Mouse (Mus musculus): ENCODE data around the gene Fnbp4. TPM values are rescaled to one million over a fixed set of nuclear protein-coding genes. Genes with fewer than 3 reads are reported as not detected.

Gene Fnbp4
- total RNA-seq, 1 experiment = 91.4 TPM

DNA sequence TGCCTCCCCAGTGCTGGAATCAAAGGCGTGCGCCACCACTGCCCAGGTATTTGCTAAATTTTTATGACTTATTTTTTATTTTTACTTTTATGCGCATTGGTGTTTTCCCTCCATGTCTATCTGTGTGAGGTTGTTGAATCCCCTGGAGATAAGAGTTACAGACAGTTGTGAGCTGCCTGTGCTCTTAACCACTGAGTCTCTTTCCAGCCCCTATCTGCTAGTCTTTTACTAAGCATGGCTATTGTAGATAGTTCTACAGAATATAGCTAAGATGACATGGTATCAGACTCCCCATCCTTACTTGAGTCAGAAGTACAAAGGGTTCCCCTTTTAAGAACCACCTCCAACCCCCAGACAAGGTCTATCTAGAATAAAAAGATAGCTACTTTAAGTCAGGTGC lies 9.0 kb downstream of the Fnbp4 start:
- Histone ChIP-seq H3K9me3 (ENCODE audit: control insufficient read depth, insufficient read depth, low read depth, low read length) (no peaks in the 10 kb centered on the region), H3K36me3 (ENCODE audit: control insufficient read depth, insufficient read depth, low read length, poor library complexity, severe bottlenecking) (peaks cover 47% of the 10 kb centered on the region)

DNA sequence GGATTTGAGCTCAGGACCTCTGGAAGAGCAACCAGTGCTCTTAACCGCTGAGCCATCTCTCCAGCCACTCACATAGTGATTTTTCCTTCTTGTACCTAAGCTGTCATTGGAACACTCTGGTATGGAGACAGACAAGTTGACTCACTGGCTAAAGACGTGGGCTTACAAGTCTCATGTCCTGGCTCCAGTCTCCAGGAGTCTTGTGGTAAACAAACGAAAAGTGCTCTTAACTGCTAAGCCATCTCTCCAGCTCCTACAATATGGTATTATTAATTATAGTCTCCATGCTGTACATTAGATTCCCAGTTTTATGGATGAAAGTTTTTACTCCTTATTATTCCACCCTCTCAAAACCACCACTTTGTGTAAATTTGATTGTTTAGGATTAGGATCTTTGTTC lies 20.0 kb downstream of the Fnbp4 start:
- no peak overlapping the region for H3K4me3 ChIP-seq (ENCODE audit: insufficient read depth in 1 of 2, low read depth in 1 of 2, low read length in 2 of 2, poor library complexity in 1 of 2, severe bottlenecking in 1 of 2)
- in situ Hi-C loops (cut with MboI; ENCODE audit: low sequenced_read_pairs in 2 of 2, unreplicated experiment in 2 of 2) = loop anchor here in 1 of 2 experiments (10.0 kb wide), 1 partner anchor 60 kb away; no protein-coding TSS in a partner anchor
- H3K4me1 ChIP-seq (ENCODE audit: control insufficient read depth in 2 of 2, insufficient read depth in 2 of 2, low read length in 2 of 2, poor library complexity in 1 of 2) = no peaks in the 10 kb centered on the region
- no peak overlapping the region for H3K9ac ChIP-seq (ENCODE audit: insufficient read depth, low read depth, low read length, poor library complexity, severe bottlenecking)
- no peak for DNase-seq (ENCODE audit: low read depth, low spot score)
- peaks cover 50% of the 10 kb centered on the region for H3K36me3 ChIP-seq (ENCODE audit: control insufficient read depth, insufficient read depth, low read length, poor library complexity, severe bottlenecking)
- no peak for TF ChIP-seq MAFK (IDR thresholded peaks at IDR 0.05; ENCODE audit: insufficient read depth, low read depth, low read length)
- TF ChIP-seq CHD2 (IDR thresholded peaks at IDR 0.05; ENCODE audit: low read depth, low read length) = no peak
- no peak for TF ChIP-seq ZC3H11A (IDR thresholded peaks at IDR 0.05; ENCODE audit: borderline replicate concordance, low read depth, low read length)
- no peak for TF ChIP-seq ZNF384 (IDR thresholded peaks at IDR 0.05; ENCODE audit: low read depth, low read length)
- TF ChIP-seq HCFC1 (IDR thresholded peaks at IDR 0.05; ENCODE audit: borderline replicate concordance, insufficient read depth, low read length) = no peak
- no peaks in the 10 kb centered on the region for H3K9me3 ChIP-seq (ENCODE audit: control insufficient read depth, insufficient read depth, low read depth, low read length)
- H3K27ac ChIP-seq (ENCODE audit: insufficient read depth, low read depth, low read length, poor library complexity, severe bottlenecking) = no peak overlapping the region

More for the DNA sequence above, 9.0 kb downstream of the Fnbp4 start:
- 0 out of 4 replicates have a peak, but pooled peaks cover 0 to 3% of the 10 kb centered on the region in 2 experiments for H3K4me1 ChIP-seq (ENCODE audit: control insufficient read depth in 2 of 2, insufficient read depth in 2 of 2, low read length in 2 of 2, poor library complexity in 1 of 2)
- H3K9ac ChIP-seq (ENCODE audit: insufficient read depth, low read depth, low read length, poor library complexity, severe bottlenecking) = no peak overlapping the region
- no peak overlapping the region for H3K27ac ChIP-seq (ENCODE audit: insufficient read depth, low read depth, low read length, poor library complexity, severe bottlenecking)
- no peak for TF ChIP-seq ZNF384 (IDR thresholded peaks at IDR 0.05; ENCODE audit: low read depth, low read length)
- TF ChIP-seq ZC3H11A (IDR thresholded peaks at IDR 0.05; ENCODE audit: borderline replicate concordance, low read depth, low read length) = no peak
- TF ChIP-seq CHD2 (IDR thresholded peaks at IDR 0.05; ENCODE audit: low read depth, low read length) = no peak
- TF ChIP-seq MAFK (IDR thresholded peaks at IDR 0.05; ENCODE audit: insufficient read depth, low read depth, low read length) = no peak
- no peak for TF ChIP-seq HCFC1 (IDR thresholded peaks at IDR 0.05; ENCODE audit: borderline replicate concordance, insufficient read depth, low read length)
- H3K4me3 ChIP-seq (ENCODE audit: insufficient read depth in 1 of 2, low read depth in 1 of 2, low read length in 2 of 2, poor library complexity in 1 of 2, severe bottlenecking in 1 of 2) = no peak overlapping the region
- in situ Hi-C loops (cut with MboI; ENCODE audit: low sequenced_read_pairs in 2 of 2, unreplicated experiment in 2 of 2) = no loop called here
- DNase-seq (ENCODE audit: low read depth, low spot score) = no peak

DNA sequence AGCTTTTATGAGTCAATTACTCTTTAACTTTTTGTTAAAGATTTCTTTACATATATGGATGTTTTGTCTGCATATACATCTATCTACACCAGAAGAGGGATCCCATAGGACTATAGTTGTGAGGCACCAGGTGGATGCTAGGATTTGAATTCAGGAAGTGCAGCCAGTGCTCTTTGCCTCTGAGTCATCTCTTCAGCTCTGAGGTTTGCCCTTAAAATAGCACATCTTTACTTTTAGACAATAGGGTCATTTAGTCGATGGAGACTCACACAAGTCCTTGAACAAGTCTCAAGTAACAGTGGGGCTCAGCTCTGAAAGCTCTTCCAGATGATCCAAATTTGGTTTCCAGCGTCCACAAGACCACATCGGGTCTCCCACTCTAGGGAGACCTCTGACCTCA lies 36.2 kb downstream of the Fnbp4 start:
- H3K9me3 ChIP-seq (ENCODE audit: control insufficient read depth, insufficient read depth, low read depth, low read length) = no peaks in the 10 kb centered on the region
- no peak overlapping the region for H3K4me3 ChIP-seq (ENCODE audit: insufficient read depth in 1 of 2, low read depth in 1 of 2, low read length in 2 of 2, poor library complexity in 1 of 2, severe bottlenecking in 1 of 2)
- no peak for TF ChIP-seq CHD2 (IDR thresholded peaks at IDR 0.05; ENCODE audit: low read depth, low read length)
- TF ChIP-seq MAFK (IDR thresholded peaks at IDR 0.05; ENCODE audit: insufficient read depth, low read depth, low read length) = no peak
- no peak for TF ChIP-seq ZNF384 (IDR thresholded peaks at IDR 0.05; ENCODE audit: low read depth, low read length)
- no peak for TF ChIP-seq ZC3H11A (IDR thresholded peaks at IDR 0.05; ENCODE audit: borderline replicate concordance, low read depth, low read length)
- TF ChIP-seq HCFC1 (IDR thresholded peaks at IDR 0.05; ENCODE audit: borderline replicate concordance, insufficient read depth, low read length) = no peak
- H3K27ac ChIP-seq (ENCODE audit: insufficient read depth, low read depth, low read length, poor library complexity, severe bottlenecking) = no peak overlapping the region
- no peak for DNase-seq (ENCODE audit: low read depth, low spot score)
- in situ Hi-C loops (cut with MboI; ENCODE audit: low sequenced_read_pairs in 2 of 2, unreplicated experiment in 2 of 2) = no loop called here
- H3K36me3 ChIP-seq (ENCODE audit: control insufficient read depth, insufficient read depth, low read length, poor library complexity, severe bottlenecking) = peaks cover 19% of the 10 kb centered on the region
- no peak overlapping the region for H3K9ac ChIP-seq (ENCODE audit: insufficient read depth, low read depth, low read length, poor library complexity, severe bottlenecking)
- H3K4me1 ChIP-seq (ENCODE audit: control insufficient read depth in 2 of 2, insufficient read depth in 2 of 2, low read length in 2 of 2, poor library complexity in 1 of 2) = peaks cover 0 to 5% of the 10 kb centered on the region in 2 experiments; a peak in 1 of 4 replicates

DNA sequence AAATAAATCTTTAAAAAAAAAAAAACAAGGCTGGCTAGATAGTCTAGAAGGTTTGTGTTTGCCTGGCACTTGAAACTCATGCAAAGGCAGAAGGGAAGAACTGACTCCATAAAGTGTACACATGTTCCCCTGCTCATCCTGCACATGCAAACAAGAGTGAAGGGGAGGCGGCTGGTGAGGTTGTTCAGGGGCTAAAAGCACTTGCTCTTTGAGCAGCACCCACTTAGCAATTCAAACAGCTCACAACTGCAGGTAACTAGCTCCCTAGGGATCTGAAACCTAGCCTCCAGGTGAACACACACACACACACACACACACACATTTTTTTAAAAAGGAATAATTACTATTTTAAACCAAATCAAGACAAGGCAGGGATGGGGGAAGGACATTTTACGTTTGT lies 36.8 kb downstream of the Fnbp4 start:
- Histone ChIP-seq H3K9ac (ENCODE audit: insufficient read depth, low read depth, low read length, poor library complexity, severe bottlenecking) (no peak overlapping the region; the same call in 1 of the 2 replicates), H3K4me1 (ENCODE audit: control insufficient read depth in 2 of 2, insufficient read depth in 2 of 2, low read length in 2 of 2, poor library complexity in 1 of 2) (peaks cover 0 to 5% of the 10 kb centered on the region in 2 experiments; a peak in 1 of 4 replicates), H3K4me3 (ENCODE audit: insufficient read depth in 1 of 2, low read depth in 1 of 2, low read length in 2 of 2, poor library complexity in 1 of 2, severe bottlenecking in 1 of 2) (no peak overlapping the region), H3K36me3 (ENCODE audit: control insufficient read depth, insufficient read depth, low read length, poor library complexity, severe bottlenecking) (peaks cover 19% of the 10 kb centered on the region), H3K27ac (ENCODE audit: insufficient read depth, low read depth, low read length, poor library complexity, severe bottlenecking) (no peak overlapping the region), H3K9me3 (ENCODE audit: control insufficient read depth, insufficient read depth, low read depth, low read length) (no peaks in the 10 kb centered on the region)
- TF ChIP-seq ZNF384 (IDR thresholded peaks at IDR 0.05; ENCODE audit: low read depth, low read length) (no peak), MAFK (IDR thresholded peaks at IDR 0.05; ENCODE audit: insufficient read depth, low read depth, low read length) (no peak), CHD2 (IDR thresholded peaks at IDR 0.05; ENCODE audit: low read depth, low read length) (no peak), HCFC1 (IDR thresholded peaks at IDR 0.05; ENCODE audit: borderline replicate concordance, insufficient read depth, low read length) (no peak), ZC3H11A (IDR thresholded peaks at IDR 0.05; ENCODE audit: borderline replicate concordance, low read depth, low read length) (no peak)
- no peak for DNase-seq (ENCODE audit: low read depth, low spot score)
- in situ Hi-C loops (cut with MboI; ENCODE audit: low sequenced_read_pairs in 2 of 2, unreplicated experiment in 2 of 2) = no loop called here

All from ES-E14 (cell line).